Mouse (Mus musculus) intestine, embryonic 16.5 days (tissue): ENCODE measurements at regions not wholly inside any gene's neighbourhood (a gene's known extent, or its start where the extent isn't known, plus 50 kb on each side); places are given as distances from the start of the nearest gene placed in this dataset.
A peak's percentile ranks its signal among the peaks of the same experiment; 100 is the strongest.

Experiments
- ATAC-seq: fragments of 200-750 bp; cut with Nextera tagmentation; 2 replicates; pipeline ENCODE4 v1.8.0; 2017; ENCODE audit warnings: moderate TSS enrichment, moderate library complexity
- H3K27ac ChIP-seq: fragments of 300-500 bp; sonication (generic); 2 replicates; pipeline ENCODE4 v1.5.1; 2014; ENCODE audit warnings: mild to moderate bottlenecking, low read length
- H3K27me3 ChIP-seq: fragments of 300-500 bp; sonication (generic); replicated peaks from 2 replicates; pipeline ENCODE4 v1.6.1; 2014; ENCODE audit warnings: low read length, control low read depth, mixed read lengths; ENCODE audit not compliant: control insufficient read depth, insufficient read depth
- H3K36me3 ChIP-seq: fragments of 300-500 bp; sonication (generic); 2 replicates; pipeline ENCODE4 v1.6.1; 2014; ENCODE audit warnings: low read length, control low read depth; ENCODE audit not compliant: control insufficient read depth, insufficient read depth
- H3K4me1 ChIP-seq: fragments of 300-500 bp; sonication (generic); 2 replicates; pipeline ENCODE4 v1.6.1; 2014; ENCODE audit warnings: low read length, control low read depth, mixed read lengths; ENCODE audit not compliant: control insufficient read depth, insufficient read depth
- H3K4me2 ChIP-seq: fragments of 300-500 bp; sonication (generic); 2 replicates; pipeline ENCODE4 v1.6.1; 2014; ENCODE audit warnings: low read depth, low read length, control low read depth
- H3K4me3 ChIP-seq: fragments of 300-500 bp; sonication (generic); 2 replicates; pipeline ENCODE4 v1.5.1; 2014; ENCODE audit warnings: mild to moderate bottlenecking, low read length
- H3K9ac ChIP-seq: fragments of 300-500 bp; sonication (generic); 2 replicates; pipeline ENCODE4 v1.6.1; 2014; ENCODE audit warnings: low read depth, low read length
- H3K9me3 ChIP-seq: fragments of 300-500 bp; sonication (generic); 2 replicates; pipeline ENCODE4 v1.6.1; 2016; ENCODE audit warnings: low read length, control low read depth; ENCODE audit not compliant: control insufficient read depth
- WGBS: fragments of 180-500 bp; shearing (Covaris S2); extraction: QIAGEN DNeasy Blood & Tissue Kit; methylation state at CpG from one replicate; pipeline ENCODE4 v1.1.7; 2014; 5-methylcytosine and 5-hydroxymethylcytosine counted together

- H3K27me3 ChIP-seq = no peaks in the 10 kb centered on the region
- no peaks in the 10 kb centered on the region for H3K36me3 ChIP-seq
- H3K4me2 ChIP-seq = no peak overlapping the region
- 28% methylated on average over 6 of the region's 6 CpGs for WGBS
- H3K27ac ChIP-seq = no peak overlapping the region
- ATAC-seq = no peak
- no peaks in the 10 kb centered on the region for H3K9me3 ChIP-seq
- no peak overlapping the region for H3K4me3 ChIP-seq
- no peaks in the 10 kb centered on the region for H3K4me1 ChIP-seq
- no peak overlapping the region for H3K9ac ChIP-seq
Measured at GRCm38 (mm10) chr8:8466526-8467244, 194.4 kb downstream of the Efnb2 start.

GRCm38 (mm10) chr8:8462455-8462854 is 198.6 kb downstream of the Efnb2 start:
- H3K27me3 ChIP-seq = no peaks in the 10 kb centered on the region
- 34% methylated on average over 2 of the region's 2 CpGs for WGBS
- H3K9ac ChIP-seq = no peak overlapping the region
- H3K4me3 ChIP-seq = no peak overlapping the region
- no peak overlapping the region for H3K4me2 ChIP-seq
- H3K27ac ChIP-seq = no peak overlapping the region
- no peak for ATAC-seq
- no peaks in the 10 kb centered on the region for H3K9me3 ChIP-seq
- H3K4me1 ChIP-seq = no peaks in the 10 kb centered on the region
- H3K36me3 ChIP-seq = no peaks in the 10 kb centered on the region

GRCm38 (mm10) chr8:8457536-8457935 is 203.5 kb downstream of the Efnb2 start:
- H3K4me1 ChIP-seq = 0 out of 2 replicates have a peak, but pooled peaks cover 2% of the 10 kb centered on the region
- H3K27me3 ChIP-seq = no peaks in the 10 kb centered on the region
- 59% methylated on average over 5 of the region's 5 CpGs for WGBS
- no peaks in the 10 kb centered on the region for H3K36me3 ChIP-seq
- no peak overlapping the region for H3K9ac ChIP-seq
- ATAC-seq = no peak
- no peaks in the 10 kb centered on the region for H3K9me3 ChIP-seq
- no peak overlapping the region for H3K4me3 ChIP-seq
- no peak overlapping the region for H3K4me2 ChIP-seq
- H3K27ac ChIP-seq = no peak overlapping the region

GRCm38 (mm10) chr8:8453944-8454343 is 207.1 kb downstream of the Efnb2 start:
- no peaks in the 10 kb centered on the region for H3K36me3 ChIP-seq
- ATAC-seq = no peak
- 0 out of 2 replicates have a peak, but pooled peaks cover 2% of the 10 kb centered on the region for H3K4me1 ChIP-seq
- H3K4me3 ChIP-seq = no peak overlapping the region
- no peaks in the 10 kb centered on the region for H3K27me3 ChIP-seq
- WGBS = 85% methylated on average over 6 of the region's 6 CpGs
- no peak overlapping the region for H3K27ac ChIP-seq
- no peaks in the 10 kb centered on the region for H3K9me3 ChIP-seq
- no peak overlapping the region for H3K9ac ChIP-seq
- H3K4me2 ChIP-seq = no peak overlapping the region

- Histone ChIP-seq H3K4me1 (0 out of 2 replicates have a peak, but pooled peaks cover 2% of the 10 kb centered on the region), H3K27me3 (no peaks in the 10 kb centered on the region), H3K9ac (no peak overlapping the region), H3K27ac (no peak overlapping the region), H3K36me3 (no peaks in the 10 kb centered on the region), H3K4me3 (no peak overlapping the region), H3K4me2 (no peak overlapping the region), H3K9me3 (no peaks in the 10 kb centered on the region)
- no peak for ATAC-seq
- WGBS = 79% methylated on average over 9 of the region's 9 CpGs
Measured at GRCm38 (mm10) chr8:8452226-8452625, 208.8 kb downstream of the Efnb2 start.

- Histone ChIP-seq H3K4me1 (no peaks in the 10 kb centered on the region), H3K27ac (no peak overlapping the region), H3K36me3 (no peaks in the 10 kb centered on the region), H3K9ac (no peak overlapping the region), H3K4me2 (no peak overlapping the region), H3K27me3 (no peaks in the 10 kb centered on the region), H3K9me3 (no peaks in the 10 kb centered on the region), H3K4me3 (no peak overlapping the region)
- no peak for ATAC-seq
- WGBS = 95% methylated on average over 4 of the region's 4 CpGs
Measured at GRCm38 (mm10) chr8:8448911-8449310, 212.1 kb downstream of the Efnb2 start.

GRCm38 (mm10) chr8:8441568-8441967 is 219.5 kb downstream of the Efnb2 start:
- Histone ChIP-seq H3K27me3 (no peaks in the 10 kb centered on the region), H3K4me2 (no peak overlapping the region), H3K27ac (no peak overlapping the region), H3K4me3 (no peak overlapping the region), H3K9ac (no peak overlapping the region), H3K9me3 (no peaks in the 10 kb centered on the region), H3K36me3 (no peaks in the 10 kb centered on the region), H3K4me1 (no peaks in the 10 kb centered on the region)
- 79% methylated on average over 6 of the region's 6 CpGs for WGBS
- ATAC-seq = no peak

- no peak for ATAC-seq
Measured at GRCm38 (mm10) chr8:8440903-8441302, 220.1 kb downstream of the Efnb2 start.

GRCm38 (mm10) chr8:8426201-8426600 is 234.8 kb downstream of the Efnb2 start:
- no peak for ATAC-seq
- no peaks in the 10 kb centered on the region for H3K4me1 ChIP-seq
- 58% methylated on average over 4 of the region's 4 CpGs for WGBS

More at GRCm38 (mm10) chr8:8440903-8441302, 220.1 kb downstream of the Efnb2 start:
- Histone ChIP-seq H3K27ac (no peak overlapping the region), H3K4me1 (no peaks in the 10 kb centered on the region), H3K36me3 (no peaks in the 10 kb centered on the region), H3K4me2 (0 out of 2 replicates have a peak overlapping the region, but pooled peaks have one; percentile 22), H3K9me3 (no peaks in the 10 kb centered on the region), H3K4me3 (no peak overlapping the region), H3K27me3 (no peaks in the 10 kb centered on the region), H3K9ac (no peak overlapping the region)
- WGBS = 47% methylated on average over 8 of the region's 8 CpGs

GRCm38 (mm10) chr8:8423443-8423842 is 237.6 kb downstream of the Efnb2 start:
- no peak for ATAC-seq
- Histone ChIP-seq H3K4me2 (no peak overlapping the region), H3K36me3 (no peaks in the 10 kb centered on the region), H3K9me3 (no peaks in the 10 kb centered on the region), H3K4me1 (peaks cover 2% of the 10 kb centered on the region; the same call in 1 of the 2 replicates), H3K9ac (no peak overlapping the region), H3K27ac (no peak overlapping the region), H3K27me3 (no peaks in the 10 kb centered on the region), H3K4me3 (no peak overlapping the region)
- WGBS = 95% methylated on average over 2 of the region's 2 CpGs

More at GRCm38 (mm10) chr8:8426201-8426600, 234.8 kb downstream of the Efnb2 start:
- no peaks in the 10 kb centered on the region for H3K9me3 ChIP-seq
- no peak overlapping the region for H3K4me2 ChIP-seq
- H3K36me3 ChIP-seq = no peaks in the 10 kb centered on the region
- no peak overlapping the region for H3K9ac ChIP-seq
- no peaks in the 10 kb centered on the region for H3K27me3 ChIP-seq
- no peak overlapping the region for H3K27ac ChIP-seq
- H3K4me3 ChIP-seq = no peak overlapping the region
